Mouse (Mus musculus) spleen, adult 18-20 months (tissue): ENCODE results near the gene Ntpcr.

Source experiments
- DNase-seq, 2 experiments: peaks; one replicate each; pipeline ENCODE4 v3.0.0; 2022; ENCODE audit warnings: mixed read lengths in 2 of 2

The Ntpcr gene

GRCm38 (mm10) chr8:125777478-125778164 lies 47.9 kb downstream of the Ntpcr start:
- DNase-seq: no peak

- no peak for DNase-seq
Observed at GRCm38 (mm10) chr8:125778919-125779318, 49.2 kb downstream of the Ntpcr start.

- no peak for DNase-seq
Observed at GRCm38 (mm10) chr8:125779656-125780055, 49.9 kb downstream of the Ntpcr start.

GRCm38 (mm10) chr8:125782161-125782560 lies 52.4 kb downstream of the Ntpcr start:
- no peak for DNase-seq

- DNase-seq: no peak
Observed at GRCm38 (mm10) chr8:125786886-125787285, 57.1 kb downstream of the Ntpcr start.

GRCm38 (mm10) chr8:125792816-125793455 lies 63.2 kb downstream of the Ntpcr start:
- DNase-seq: no peak

GRCm38 (mm10) chr8:125795341-125795740 lies 65.6 kb downstream of the Ntpcr start:
- no peak for DNase-seq

GRCm38 (mm10) chr8:125796970-125797369 lies 67.2 kb downstream of the Ntpcr start:
- DNase-seq: no peak
